Mouse (Mus musculus): Measurements from ENCODE around the gene Cct6b.
A peak's percentile ranks its signal among the peaks of the same experiment; 100 is the strongest.
"Not testable (repeated sequence)": the region's sequence is repeated elsewhere in the genome, so short reads cannot be mapped to it uniquely, and the experiment has no call there.

Gene Cct6b

GRCm38 (mm10) chr11:82699865-82700410 lies 64.2 kb downstream of the Cct6b start:
- no peak for DNase-seq

- no peak for DNase-seq
These were observed 68.2 kb downstream of the Cct6b start for GRCm38 (mm10) chr11:82695930-82696329.

GRCm38 (mm10) chr11:82694947-82695346 lies 69.2 kb downstream of the Cct6b start:
- DNase-seq = not testable (repeated sequence)

- no peak for DNase-seq
These were observed 71.5 kb downstream of the Cct6b start for GRCm38 (mm10) chr11:82692668-82693067.

- DNase-seq = peak in 1 of 2 experiments; percentile 21
These were observed 73.6 kb downstream of the Cct6b start for GRCm38 (mm10) chr11:82690476-82690875.

GRCm38 (mm10) chr11:82687668-82688067 lies 76.5 kb downstream of the Cct6b start:
- no peak for DNase-seq

GRCm38 (mm10) chr11:82684676-82685075 lies 79.4 kb downstream of the Cct6b start:
- peak; percentile 73 to 78 for DNase-seq

GRCm38 (mm10) chr11:82683765-82684505 lies 80.2 kb downstream of the Cct6b start:
- peak; percentile 91 to 93 for DNase-seq

GRCm38 (mm10) chr11:82678561-82678960 lies 85.6 kb downstream of the Cct6b start:
- no peak for DNase-seq
